Mouse (Mus musculus) heart, adult 2 months (tissue): Measurements from ENCODE around the gene Ltc4s. TPM values are rescaled to one million over a fixed set of nuclear protein-coding genes. Genes with fewer than 3 reads are reported as not detected.

Experiments
- DNase-seq, 2 experiments: peaks; one replicate each; pipeline ENCODE4 v3.0.0; 2021
- H3K27ac ChIP-seq: fragments of 200-600 bp; 2 replicates; pipeline ENCODE4 v1.8.1; 2022
- H3K27me3 ChIP-seq: fragments of 200-500 bp; 2 replicates; pipeline ENCODE4 v1.6.1; 2012; ENCODE audit warnings: mild to moderate bottlenecking, low read length, inconsistent platforms, mixed read lengths; ENCODE audit not compliant: control insufficient read depth, insufficient read depth
- H3K36me3 ChIP-seq: fragments of 200-500 bp; 2 replicates; pipeline ENCODE4 v1.6.1; 2012; ENCODE audit warnings: low read length, inconsistent platforms; ENCODE audit not compliant: control insufficient read depth, insufficient read depth
- H3K4me1 ChIP-seq: fragments of 200-500 bp; 2 replicates; pipeline ENCODE4 v1.6.1; 2011; ENCODE audit warnings: low read length; ENCODE audit not compliant: control insufficient read depth, insufficient read depth
- H3K4me3 ChIP-seq: fragments of 200-600 bp; 2 replicates; pipeline ENCODE4 v1.8.1; 2022
- H3K79me2 ChIP-seq: fragments of 200-500 bp; replicated peaks from 2 replicates; pipeline ENCODE4 v1.6.1; 2012; ENCODE audit warnings: mild to moderate bottlenecking, inconsistent platforms, low read length, moderate library complexity, mixed read lengths; ENCODE audit not compliant: control insufficient read depth, insufficient read depth
- H3K9ac ChIP-seq: fragments of 200-500 bp; 2 replicates; pipeline ENCODE4 v1.6.1; 2012; ENCODE audit warnings: low read depth, mild to moderate bottlenecking, control low read depth, inconsistent platforms, low read length, mixed read lengths
- CTCF ChIP-seq: fragments of 200-600 bp; IDR thresholded peaks from 2 replicates; pipeline ENCODE4 v1.8.1; 2022; ENCODE audit warnings: antibody characterized with exemption, mild to moderate bottlenecking, moderate library complexity
- EP300 ChIP-seq: fragments of 200-500 bp; IDR thresholded peaks from 2 replicates; pipeline ENCODE4 v1.6.1; 2011; ENCODE audit warnings: low read depth, low read length, control low read depth; ENCODE audit not compliant: insufficient read depth
- POLR2A ChIP-seq: fragments of 200-500 bp; IDR thresholded peaks from 2 replicates; pipeline ENCODE4 v1.6.1; 2011; ENCODE audit warnings: mild to moderate bottlenecking, low read depth, low read length, control low read depth; ENCODE audit not compliant: insufficient read depth
- WGBS: fragments of 180-500 bp; shearing (Covaris S2); methylation state at CpG from one replicate; pipeline ENCODE4 v1.1.7; 2018; 5-methylcytosine and 5-hydroxymethylcytosine counted together
- intact Hi-C: fragments of 180-260 bp; cut with DNase I; formaldehyde crosslinking; loops from one replicate; pipeline ENCODE4 v1.15.1; 2025
- polyA plus RNA-seq: library from polyadenylated mRNA; depleted of rRNA; stranded (reverse); fragments of >200 nt; gene quantifications from 2 replicates; pipeline ENCODE4 v1.2.3, GENCODE M21; 2012
- total RNA-seq, 2 experiments: library from RNA; stranded (reverse); gene quantifications; 2 replicates each; pipeline ENCODE4 v1.2.3; 2021

Ltc4s gene
- total and polyA plus RNA-seq, 3 experiments, result 8.8 to 16.2 (median 10.0) TPM

DNA sequence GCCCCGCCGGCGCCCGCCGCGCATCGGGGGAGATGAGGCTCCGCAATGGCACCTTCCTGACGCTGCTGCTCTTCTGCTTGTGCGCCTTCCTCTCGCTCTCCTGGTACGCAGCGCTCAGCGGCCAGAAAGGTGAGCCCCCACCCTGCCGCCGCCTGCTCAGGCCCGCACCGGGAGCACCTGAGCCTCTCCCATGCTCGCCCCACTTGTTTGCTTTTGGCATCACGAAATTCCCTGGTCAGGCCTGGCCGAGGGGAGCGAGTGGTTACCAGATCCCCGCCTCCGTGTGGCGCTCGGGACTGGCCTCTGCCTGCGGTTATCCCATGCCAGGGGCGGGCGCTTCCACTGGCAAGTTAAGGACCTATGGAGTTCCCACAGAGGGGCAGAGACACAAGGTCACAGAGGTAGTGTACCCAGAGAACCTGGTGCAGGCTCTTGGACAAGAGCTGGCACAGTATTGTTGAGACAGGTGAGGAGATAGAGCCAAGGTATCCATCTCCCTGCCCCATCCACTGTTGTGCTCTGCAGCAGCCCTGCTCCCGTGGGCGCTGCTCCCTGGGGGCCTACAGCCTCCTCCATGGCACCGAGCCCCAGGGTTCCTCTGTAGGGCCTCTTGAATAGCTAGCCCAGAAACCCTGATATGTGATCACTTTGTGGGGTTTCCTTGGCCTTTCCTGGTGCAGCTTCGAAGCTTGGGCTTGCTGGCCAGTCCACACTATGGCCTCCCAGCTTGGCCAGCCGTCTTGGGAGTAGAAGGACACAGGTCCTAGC is 12.6 kb downstream of the Ltc4s start:
- intact Hi-C loops, result loop anchor here (2.0 to 10.0 kb wide), 4 partner anchors 15 to 241 kb away; partner anchors contain the start of genes Mgat4b, Mrnip and Sqstm1
- peaks cover 29% of the 10 kb centered on the region for H3K4me1 ChIP-seq
- TF ChIP-seq CTCF (no peak), POLR2A (no peak), EP300 (no peak)
- H3K79me2 ChIP-seq, result no peaks in the 10 kb centered on the region
- no peaks in the 10 kb centered on the region for H3K27me3 ChIP-seq
- peak overlapping the region; percentile 85 for H3K27ac ChIP-seq
- no peaks in the 10 kb centered on the region for H3K36me3 ChIP-seq
- under 1% methylated on average over 32 of the region's 34 CpGs for WGBS
- H3K4me3 ChIP-seq, result peak overlapping the region; percentile 70
- peak; percentile 61 to 71 for DNase-seq
- peak overlapping the region; percentile 91 for H3K9ac ChIP-seq

DNA sequence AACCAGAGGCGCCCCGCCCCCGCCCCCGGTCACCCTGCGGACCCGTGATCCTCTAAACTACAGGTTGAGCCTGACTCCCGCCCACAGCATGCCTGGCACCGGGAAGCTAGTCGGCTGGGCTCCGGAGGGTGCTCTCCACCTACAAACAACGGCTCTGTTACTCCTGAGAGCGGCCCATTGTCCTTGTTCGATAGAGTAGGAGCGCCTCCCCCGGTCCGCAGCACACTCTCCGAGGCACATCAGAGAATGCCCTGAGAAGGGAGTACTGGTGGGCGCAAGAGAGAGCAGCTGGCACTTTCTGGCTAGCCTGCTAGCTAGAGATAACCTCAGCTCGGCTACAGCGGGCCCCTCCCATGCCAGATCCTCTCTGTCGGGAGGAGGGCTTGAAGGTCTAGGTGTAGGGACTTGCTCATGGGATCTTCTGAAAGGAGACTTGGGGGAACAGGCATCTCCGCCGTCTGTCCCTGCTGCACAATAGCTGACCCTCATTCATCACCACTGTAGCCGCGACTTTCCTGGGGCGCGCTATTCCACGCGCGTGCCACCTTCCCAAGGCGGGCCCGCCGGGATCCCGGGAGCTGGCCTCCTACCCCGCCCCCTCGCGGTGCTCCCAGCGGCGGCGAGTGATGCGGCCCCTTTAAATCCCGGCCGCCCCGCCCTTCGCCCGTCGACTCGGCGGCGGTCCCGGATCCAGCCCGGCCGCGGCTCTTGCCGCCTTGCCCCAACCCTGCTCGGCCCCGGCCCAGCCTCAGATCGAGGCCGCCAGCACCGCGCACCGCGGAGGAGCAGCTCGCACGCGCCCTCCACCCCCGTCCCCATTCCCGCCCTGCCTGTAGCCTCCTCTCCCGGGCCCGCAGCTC is 13.5 kb downstream of the Ltc4s start:
- H3K4me3 ChIP-seq, result peak overlapping the region; percentile 70
- no peaks in the 10 kb centered on the region for H3K27me3 ChIP-seq
- H3K36me3 ChIP-seq, result no peaks in the 10 kb centered on the region
- peak overlapping the region; percentile 85 for H3K27ac ChIP-seq
- peaks cover 29% of the 10 kb centered on the region for H3K4me1 ChIP-seq
- no peaks in the 10 kb centered on the region for H3K79me2 ChIP-seq
- WGBS, result 1% methylated on average over 67 of the region's 70 CpGs
- peak overlapping the region; percentile 91 for H3K9ac ChIP-seq
- peak; percentile 62 for TF ChIP-seq CTCF
- no peak for TF ChIP-seq EP300
- intact Hi-C loops, result loop anchor here (2.0 to 10.0 kb wide), 3 partner anchors 14 to 240 kb away; partner anchors contain the start of genes Mgat4b and Sqstm1
- DNase-seq, result peak; percentile 94 to 95

DNA sequence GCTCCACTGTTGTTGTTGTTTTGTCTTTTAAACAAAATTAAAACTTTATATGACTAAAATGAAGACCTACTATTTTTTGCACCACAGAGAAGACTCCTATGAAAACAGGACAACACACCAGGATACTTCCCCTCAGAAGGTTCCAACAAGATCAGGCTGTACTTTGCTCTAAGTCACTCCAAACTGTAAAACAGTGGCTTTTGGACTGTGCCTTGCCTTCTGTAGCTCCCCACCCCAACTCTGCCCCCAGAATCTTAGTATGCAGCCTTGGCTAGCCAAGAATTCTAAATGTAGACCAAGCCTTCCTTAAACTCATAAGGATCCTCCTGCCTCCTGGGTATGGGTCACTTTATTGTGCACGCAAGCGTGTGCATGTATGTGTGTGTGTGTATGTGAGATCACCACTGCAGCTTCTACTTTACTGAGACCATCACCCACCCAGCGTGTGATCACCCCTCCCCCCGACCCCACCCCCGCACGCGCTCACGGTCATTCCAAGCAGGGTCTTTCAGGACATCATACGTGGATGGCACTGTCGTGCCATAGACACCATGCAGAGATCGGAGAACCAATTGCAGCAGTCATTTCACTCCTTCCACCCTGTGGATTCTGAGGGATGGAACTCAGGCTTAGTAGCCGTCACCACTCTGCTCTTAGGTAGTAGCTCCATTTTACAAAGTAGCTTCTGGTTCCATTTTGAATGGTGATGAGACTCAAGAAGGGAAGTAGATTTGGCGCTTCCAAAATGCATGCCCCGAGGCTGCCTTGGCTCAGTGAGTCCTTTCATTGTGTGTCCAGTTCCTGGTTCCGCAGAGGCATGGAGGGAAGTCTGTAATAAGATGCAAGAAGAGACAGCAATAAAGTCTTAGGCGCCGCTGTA is 14.4 kb downstream of the Ltc4s start:
- H3K4me1 ChIP-seq, result peaks cover 24% of the 10 kb centered on the region
- no peaks in the 10 kb centered on the region for H3K36me3 ChIP-seq
- no peaks in the 10 kb centered on the region for H3K27me3 ChIP-seq
- H3K27ac ChIP-seq, result peak overlapping the region; percentile 85
- no peak for TF ChIP-seq POLR2A
- no peak for TF ChIP-seq CTCF
- TF ChIP-seq EP300, result no peak
- peak overlapping the region; percentile 50 for H3K9ac ChIP-seq
- H3K79me2 ChIP-seq, result no peaks in the 10 kb centered on the region
- 11% methylated on average over 17 of the region's 17 CpGs for WGBS
- intact Hi-C loops, result loop anchor here (2.0 to 10.0 kb wide), 3 partner anchors 13 to 239 kb away; partner anchors contain the start of genes Mgat4b and Sqstm1
- DNase-seq, result no peak
- H3K4me3 ChIP-seq, result peak overlapping the region; percentile 70

DNA sequence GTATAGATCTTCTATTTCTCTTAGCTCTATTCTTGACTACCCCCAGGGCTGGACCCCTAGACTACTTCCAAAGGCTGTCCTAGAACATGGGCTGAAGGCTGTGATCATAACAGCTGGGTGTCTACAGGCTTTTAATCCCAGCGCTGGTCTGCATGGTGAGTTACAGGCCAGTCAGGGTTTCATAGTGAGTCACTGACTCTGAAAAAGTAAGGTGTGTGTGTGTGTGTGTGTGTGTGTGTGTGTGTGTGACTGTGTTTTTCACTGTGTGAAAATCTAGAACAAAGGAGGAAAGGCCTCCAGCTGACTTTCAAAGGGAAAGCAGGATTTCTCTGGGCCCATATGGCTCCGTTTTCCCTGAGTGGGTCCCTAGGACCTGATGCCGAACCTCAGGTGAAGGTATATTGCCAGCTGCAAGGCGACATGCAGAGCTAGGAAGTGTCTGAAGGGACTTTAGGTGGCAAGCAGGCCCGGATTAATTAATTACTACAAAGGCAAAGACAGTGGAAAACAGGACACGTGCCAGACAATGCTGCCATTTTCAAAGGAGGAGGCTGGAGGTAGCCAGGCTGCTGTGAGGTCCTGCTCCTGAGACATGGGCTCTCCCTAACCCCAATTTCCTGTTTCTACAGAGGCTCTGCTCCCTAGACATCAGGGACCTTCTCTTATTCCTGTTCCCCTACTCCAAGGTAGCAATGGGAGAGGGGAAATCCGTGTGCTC is 15.7 kb downstream of the Ltc4s start:
- 72% methylated on average over 7 of the region's 7 CpGs for WGBS
- Histone ChIP-seq H3K4me3 (no peak overlapping the region), H3K79me2 (no peaks in the 10 kb centered on the region), H3K36me3 (no peaks in the 10 kb centered on the region), H3K9ac (no peak overlapping the region), H3K27me3 (no peaks in the 10 kb centered on the region), H3K4me1 (peaks cover 15% of the 10 kb centered on the region), H3K27ac (no peak overlapping the region)
- no peak for TF ChIP-seq CTCF
- no peak for TF ChIP-seq EP300
- TF ChIP-seq POLR2A, result no peak
- no peak for DNase-seq
- intact Hi-C loops, result loop anchor here (10.0 kb wide), 1 partner anchor 238 kb away; no protein-coding TSS in a partner anchor

- WGBS, result 36% methylated on average over 2 of the region's 2 CpGs
- intact Hi-C loops, result loop anchor here (10.0 kb wide), 1 partner anchor 235 kb away; no protein-coding TSS in a partner anchor
These were observed 18.6 kb downstream of the Ltc4s start for GRCm38 (mm10) chr11:50219833-50220232.

More at GRCm38 (mm10) chr11:50219833-50220232, 18.6 kb downstream of the Ltc4s start:
- Histone ChIP-seq H3K36me3 (no peaks in the 10 kb centered on the region), H3K27ac (no peak overlapping the region), H3K4me1 (peaks cover 1% of the 10 kb centered on the region; the same call in 1 of the 2 replicates), H3K4me3 (no peak overlapping the region), H3K79me2 (no peaks in the 10 kb centered on the region), H3K9ac (no peak overlapping the region), H3K27me3 (no peaks in the 10 kb centered on the region)
- DNase-seq, result no peak
- TF ChIP-seq CTCF, result peak; percentile 43
- no peak for TF ChIP-seq EP300
- TF ChIP-seq POLR2A, result no peak
